Mouse (Mus musculus) spleen, adult 10 weeks (tissue): ENCODE measurements around the gene Timm17a. TPM values are rescaled to one million over a fixed set of nuclear protein-coding genes. Genes with fewer than 3 reads are reported as not detected.

Experiments
- polyA plus RNA-seq: library from polyadenylated mRNA; stranded (reverse); fragments of 350-450 nt; fragmentation: Illumina TruSeq; extraction: RNeasy Lipid Tissue Mini Kit (QIAGEN cat#74804); gene quantifications from one replicate; pipeline ENCODE4 v1.2.3, GENCODE M21; 2015; ENCODE audit warnings: low replicate concordance; ENCODE audit not compliant: insufficient read depth

Timm17a gene
- polyA plus RNA-seq = 47.5 TPM

GRCm38 (mm10) chr1:135313284-135314031 is at the start of gene Timm17a:
Gene Timm17a, minus strand, starts transcription at chr1:135313778.

GRCm38 (mm10) chr1:135324571-135324970 is 11.0 kb upstream of the Timm17a start, which contains the start of gene Lmod1:
Gene Lmod1, plus strand, starts transcription at chr1:135324807.

GRCm38 (mm10) chr1:135283826-135284291 is 29.7 kb downstream of the Timm17a start, which contains the start of gene Rnpep:
Gene Rnpep, minus strand, starts transcription at chr1:135284084.

GRCm38 (mm10) chr1:135258380-135259127 is 55.0 kb downstream of the Timm17a start, which contains the start of gene Elf3:
Gene Elf3, minus strand, starts transcription at chr1:135258568.

Other genes with a start within 250 kb of the Timm17a start
- gene Lgr6, start 208.5 kb downstream of the Timm17a start, polyA plus RNA-seq = 0.43 TPM
- gene Ptpn7, start 181.1 kb downstream of the Timm17a start, polyA plus RNA-seq = 37.5 TPM
- 80.0 TPM for gene Arl8a, start 167.0 kb downstream of the Timm17a start, polyA plus RNA-seq
- 0.12 TPM for gene Gpr37l1, start 146.1 kb downstream of the Timm17a start, polyA plus RNA-seq
- gene Elf3, start 55.2 kb downstream of the Timm17a start, polyA plus RNA-seq = not detected
- 52.4 TPM for gene Rnpep, start 29.7 kb downstream of the Timm17a start, polyA plus RNA-seq
- 2.7 TPM for gene Lmod1, start 11.0 kb upstream of the Timm17a start, polyA plus RNA-seq
- gene Shisa4, start 61.5 kb upstream of the Timm17a start, polyA plus RNA-seq = 3.0 TPM
- gene Ipo9, start 116.7 kb upstream of the Timm17a start, polyA plus RNA-seq = 56.1 TPM